Mouse (Mus musculus) midbrain, postnatal 0 days (tissue): ENCODE results near the gene Clstn2. TPM values are rescaled to one million over a fixed set of nuclear protein-coding genes. Genes with fewer than 3 reads are reported as not detected.

Source experiments
- ATAC-seq: fragments of 200-750 bp; cut with Nextera tagmentation; 2 replicates; pipeline ENCODE4 v1.8.0; 2017; ENCODE audit warnings: moderate number of reproducible peaks, mild to moderate bottlenecking, moderate TSS enrichment, moderate library complexity; ENCODE audit not compliant: low FRiP score
- DNase-seq: peaks from one replicate; pipeline ENCODE4 v3.0.0-alpha.2; 2015; ENCODE audit warnings: low spot score
- H3K27ac ChIP-seq: fragments of 300-500 bp; sonication (generic); 2 replicates; pipeline ENCODE4 v1.5.1; 2014; ENCODE audit warnings: low read depth, mild to moderate bottlenecking, low read length, mixed read lengths
- H3K27me3 ChIP-seq: fragments of 300-500 bp; sonication (generic); 2 replicates; pipeline ENCODE4 v1.6.1; 2014; ENCODE audit warnings: low read length, control low read depth, mixed read lengths; ENCODE audit not compliant: insufficient read depth
- H3K36me3 ChIP-seq: fragments of 300-500 bp; sonication (generic); 2 replicates; pipeline ENCODE4 v1.6.1; 2014; ENCODE audit warnings: low read length, control low read depth, mixed read lengths; ENCODE audit not compliant: insufficient read depth
- H3K4me1 ChIP-seq: fragments of 300-500 bp; sonication (generic); 2 replicates; pipeline ENCODE4 v1.6.1; 2014; ENCODE audit warnings: mild to moderate bottlenecking, control low read depth, antibody characterized with exemption, low read length, mixed read lengths; ENCODE audit not compliant: insufficient read depth
- H3K4me2 ChIP-seq: fragments of 300-500 bp; sonication (generic); 2 replicates; pipeline ENCODE4 v1.6.1; 2014; ENCODE audit warnings: low read depth, mild to moderate bottlenecking, low read length, mixed read lengths; ENCODE audit not compliant: poor library complexity, severe bottlenecking
- H3K4me3 ChIP-seq: fragments of 300-500 bp; sonication (generic); 2 replicates; pipeline ENCODE4 v1.5.1; 2014; ENCODE audit warnings: low read depth, mild to moderate bottlenecking, low read length, moderate library complexity
- H3K9ac ChIP-seq: fragments of 300-500 bp; sonication (generic); replicated peaks from 2 replicates; pipeline ENCODE4 v1.6.1; 2014; ENCODE audit warnings: mild to moderate bottlenecking, low read length, moderate library complexity, mixed read lengths; ENCODE audit not compliant: poor library complexity, severe bottlenecking
- H3K9me3 ChIP-seq: fragments of 300-500 bp; sonication (generic); 2 replicates; pipeline ENCODE4 v1.6.1; 2016; ENCODE audit warnings: low read length, control low read depth
- CTCF ChIP-seq: IDR thresholded peaks from 2 replicates; pipeline ENCODE4 v1.5.1; 2016; ENCODE audit warnings: antibody characterized with exemption, mild to moderate bottlenecking
- WGBS: fragments of 180-500 bp; shearing (Covaris S2); extraction: QIAGEN DNeasy Blood & Tissue Kit; methylation state at CpG from one replicate; pipeline ENCODE4 v1.1.7; 2014; 5-methylcytosine and 5-hydroxymethylcytosine counted together
- polyA plus RNA-seq: library from polyadenylated mRNA; unstranded; fragments of >200 nt; fragmentation: Nextera tagmentation; extraction: Ambion mirVana; gene quantifications from 2 replicates; pipeline ENCODE4 v1.2.1, GENCODE M21; 2015
- total RNA-seq: library from RNA; depleted of rRNA; stranded (reverse); fragments of >200 nt; gene quantifications from 2 replicates; pipeline ENCODE4 v1.2.3, GENCODE M21; 2014

The Clstn2 gene
- total and polyA plus RNA-seq, 2 experiments from 2014 or later = 9.2 to 45.7 TPM

- DNase-seq (peak; percentile 67), ATAC-seq (no peak)
- no peaks in the 10 kb centered on the region for H3K36me3 ChIP-seq
- H3K4me2 ChIP-seq = no peak overlapping the region
- H3K9me3 ChIP-seq = no peaks in the 10 kb centered on the region
- WGBS = 80% methylated on average over 4 of the region's 4 CpGs
- no peaks in the 10 kb centered on the region for H3K27me3 ChIP-seq
- no peak for TF ChIP-seq CTCF
- no peak overlapping the region for H3K4me3 ChIP-seq
- H3K27ac ChIP-seq = no peak overlapping the region
- H3K9ac ChIP-seq = no peak overlapping the region
- no peaks in the 10 kb centered on the region for H3K4me1 ChIP-seq
Measured at GRCm38 (mm10) chr9:97966691-97967090, 66.3 kb downstream of the Clstn2 start.

DNA sequence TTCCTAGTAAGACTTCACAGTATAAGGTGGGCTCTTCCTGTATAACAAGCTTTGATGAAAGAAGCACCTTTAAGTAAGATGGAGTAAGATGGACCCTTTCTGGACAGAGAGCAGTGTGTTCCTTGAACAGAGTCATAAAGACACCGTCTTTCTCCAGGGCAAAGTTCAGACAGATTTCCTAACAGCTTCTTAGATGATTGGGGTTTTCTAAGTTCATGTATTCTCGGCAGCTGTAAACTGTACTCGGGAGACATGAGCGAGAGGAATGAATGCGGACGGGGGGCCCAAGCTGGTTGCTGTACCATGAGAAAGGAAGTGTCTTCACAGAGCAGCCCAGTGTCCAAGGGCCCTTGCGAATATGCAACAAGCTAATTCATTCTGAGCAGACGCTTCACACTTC is 75.5 kb downstream of the Clstn2 start:
- no peak for ATAC-seq
- whole genome bisulfite sequencing = 82% methylated on average over 8 of the region's 8 CpGs
- no peak for DNase-seq
- Histone ChIP-seq H3K27ac (no peak overlapping the region), H3K4me1 (no peaks in the 10 kb centered on the region), H3K4me3 (no peak overlapping the region), H3K4me2 (no peak overlapping the region), H3K27me3 (no peaks in the 10 kb centered on the region), H3K9me3 (no peaks in the 10 kb centered on the region), H3K36me3 (no peaks in the 10 kb centered on the region), H3K9ac (no peak overlapping the region)
- no peak for TF ChIP-seq CTCF

GRCm38 (mm10) chr9:97956407-97957106 is 76.4 kb downstream of the Clstn2 start:
- Histone ChIP-seq H3K9me3 (no peaks in the 10 kb centered on the region), H3K4me3 (no peak overlapping the region), H3K4me2 (no peak overlapping the region), H3K27ac (no peak overlapping the region), H3K27me3 (no peaks in the 10 kb centered on the region), H3K9ac (no peak overlapping the region), H3K36me3 (no peaks in the 10 kb centered on the region), H3K4me1 (no peaks in the 10 kb centered on the region)
- peak; percentile 85 for DNase-seq
- TF ChIP-seq CTCF = no peak
- 0 out of 2 replicates have a peak, but pooled peaks have one; percentile 38 for ATAC-seq
- 66% methylated on average over 4 of the region's 4 CpGs for WGBS

DNA sequence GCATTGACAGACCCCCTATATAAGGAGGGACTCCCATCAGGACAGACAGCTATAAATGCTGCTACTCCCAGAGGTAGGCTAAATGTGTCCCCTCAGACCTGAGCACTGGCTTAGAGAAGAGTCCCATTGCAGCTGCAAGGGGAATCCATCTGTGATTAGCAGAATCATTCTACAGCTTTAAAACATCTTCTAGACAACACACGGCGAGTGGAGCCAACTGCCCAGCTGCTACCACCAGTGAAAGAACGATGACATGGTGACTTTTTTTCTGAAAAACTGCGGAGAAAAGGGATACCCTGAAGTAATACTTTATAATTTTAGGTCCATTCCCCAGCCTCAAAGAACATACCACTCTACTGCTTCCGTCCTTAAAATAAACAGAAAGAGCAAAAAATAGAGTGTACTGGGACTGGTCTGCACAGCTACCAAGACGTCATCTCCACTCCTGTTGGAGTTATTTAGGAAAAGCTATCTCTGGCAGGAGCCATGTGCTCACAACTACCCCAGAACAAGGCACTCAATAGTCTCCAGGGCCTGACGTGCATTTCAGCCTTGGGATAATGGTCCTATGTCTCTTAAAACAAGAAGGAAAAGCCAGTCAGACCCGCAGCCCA is 79.1 kb downstream of the Clstn2 start:
- H3K9me3 ChIP-seq = no peaks in the 10 kb centered on the region
- H3K4me1 ChIP-seq = no peaks in the 10 kb centered on the region
- 88% methylated on average over 8 of the region's 8 CpGs for WGBS
- H3K27ac ChIP-seq = no peak overlapping the region
- no peak overlapping the region for H3K9ac ChIP-seq
- H3K4me2 ChIP-seq = no peak overlapping the region
- no peak for ATAC-seq
- no peaks in the 10 kb centered on the region for H3K36me3 ChIP-seq
- no peaks in the 10 kb centered on the region for H3K27me3 ChIP-seq
- no peak for DNase-seq
- H3K4me3 ChIP-seq = no peak overlapping the region
- TF ChIP-seq CTCF = no peak

DNA sequence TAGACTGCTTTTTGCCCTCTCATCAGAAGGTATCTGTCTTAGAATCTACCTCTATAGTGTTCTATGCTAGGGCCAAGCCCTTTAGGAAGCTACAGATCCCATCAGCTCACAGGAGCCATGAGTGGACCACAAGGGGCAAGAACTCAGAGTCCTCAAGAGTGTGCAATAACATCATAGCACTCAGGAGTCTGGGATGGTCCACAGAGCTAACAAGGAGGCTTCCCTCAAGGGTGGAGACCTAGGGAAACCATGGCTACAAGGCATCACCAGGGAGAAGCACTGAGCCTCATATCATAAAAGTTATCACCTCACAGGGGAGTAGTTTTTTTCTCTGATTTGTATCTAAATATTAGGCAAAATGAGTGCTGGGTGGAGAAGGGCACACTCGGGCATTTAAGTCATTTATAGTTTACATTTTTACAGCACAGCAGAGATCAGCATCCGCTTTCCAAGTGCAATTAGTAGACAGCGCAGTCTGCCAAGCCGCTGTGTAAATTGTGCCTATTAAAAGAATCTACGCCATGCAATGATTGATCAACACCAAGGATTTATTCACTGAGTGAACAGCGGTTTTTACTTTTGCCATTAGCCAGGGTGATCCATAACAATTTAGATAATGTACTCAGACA is 82.5 kb downstream of the Clstn2 start:
- H3K27ac ChIP-seq = no peak overlapping the region
- no peak overlapping the region for H3K9ac ChIP-seq
- no peaks in the 10 kb centered on the region for H3K4me1 ChIP-seq
- TF ChIP-seq CTCF = no peak
- H3K9me3 ChIP-seq = no peaks in the 10 kb centered on the region
- ATAC-seq (no peak), DNase-seq (no peak)
- 91% methylated on average over 6 of the region's 6 CpGs for WGBS
- H3K4me3 ChIP-seq = no peak overlapping the region
- H3K27me3 ChIP-seq = no peaks in the 10 kb centered on the region
- no peak overlapping the region for H3K4me2 ChIP-seq
- no peaks in the 10 kb centered on the region for H3K36me3 ChIP-seq

GRCm38 (mm10) chr9:97919326-97919725 is 113.7 kb downstream of the Clstn2 start:
- Histone ChIP-seq H3K9me3 (no peaks in the 10 kb centered on the region), H3K27ac (no peak overlapping the region), H3K27me3 (no peaks in the 10 kb centered on the region), H3K36me3 (no peaks in the 10 kb centered on the region), H3K4me3 (no peak overlapping the region), H3K4me1 (no peaks in the 10 kb centered on the region), H3K4me2 (no peak overlapping the region), H3K9ac (no peak overlapping the region)
- no peak for TF ChIP-seq CTCF
- WGBS = 87% methylated on average over 4 of the region's 4 CpGs
- DNase-seq = no peak
- no peak for ATAC-seq
